Mouse (Mus musculus) B cell, adult 2 months (primary cell): ENCODE results near the gene Ggcx.
A peak's percentile ranks its signal among the peaks of the same experiment; 100 is the strongest.

Experiments used
- DNase-seq, 2 experiments: peaks; one replicate each; pipeline ENCODE4 v3.0.0; 2022

Gene Ggcx

DNA sequence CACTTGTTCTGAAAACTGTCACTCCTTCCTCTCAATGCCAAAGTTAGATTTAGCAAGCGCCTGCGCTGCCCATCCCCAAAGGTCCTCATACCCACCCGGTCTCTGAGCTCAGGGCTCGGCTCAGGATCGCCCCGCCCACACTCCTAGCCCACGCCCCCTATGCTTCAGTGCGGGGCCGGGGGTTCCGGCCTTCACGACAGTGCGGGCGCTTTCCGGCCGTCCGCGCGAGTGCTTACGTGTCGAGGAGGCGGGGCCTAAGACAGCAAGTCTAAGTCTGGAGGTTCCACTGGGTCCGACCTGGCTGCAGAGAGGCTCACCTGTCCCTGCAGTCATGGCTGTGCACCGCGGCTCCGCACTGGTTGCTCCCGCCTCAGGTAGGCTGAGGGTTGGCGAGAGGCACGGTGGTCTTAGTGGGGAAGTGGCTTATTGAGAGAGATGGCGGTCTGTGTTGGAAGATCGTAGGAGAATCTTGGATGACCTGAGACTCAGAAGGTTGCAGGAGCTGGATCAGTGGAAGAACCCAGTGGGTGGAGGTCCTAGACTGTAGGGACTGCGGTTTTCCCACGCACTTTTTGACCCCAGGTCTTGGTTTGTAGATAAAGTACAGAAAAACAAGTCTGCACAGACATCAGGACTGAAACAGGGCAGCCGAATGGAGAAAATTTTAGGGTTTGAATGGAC, at the start of gene Ggcx:
Gene Ggcx (plus strand): TSS at position 233 of the 681 bp plus-strand sequence.
- peak; percentile 96 for DNase-seq

DNA sequence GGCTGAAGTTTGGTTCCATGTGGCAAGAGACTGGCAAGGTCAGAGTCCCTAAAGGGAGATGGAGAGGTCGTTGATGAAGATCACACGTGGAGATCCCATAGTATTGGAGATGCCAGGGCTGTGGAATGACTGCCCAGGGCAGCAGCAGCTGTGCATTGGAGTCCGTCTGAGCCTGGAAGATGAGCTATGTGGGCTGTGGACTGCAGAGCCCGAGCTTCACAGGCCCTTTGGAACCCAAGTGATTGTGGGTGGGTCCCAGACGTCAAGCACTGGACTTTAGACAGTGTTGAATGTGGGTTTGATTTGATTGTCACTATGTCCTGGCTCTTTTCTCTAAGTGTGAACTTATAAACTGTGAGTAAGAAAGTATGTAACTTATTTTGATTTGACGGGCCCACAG, 49.1 kb upstream of the Ggcx start:
- no peak for DNase-seq

DNA sequence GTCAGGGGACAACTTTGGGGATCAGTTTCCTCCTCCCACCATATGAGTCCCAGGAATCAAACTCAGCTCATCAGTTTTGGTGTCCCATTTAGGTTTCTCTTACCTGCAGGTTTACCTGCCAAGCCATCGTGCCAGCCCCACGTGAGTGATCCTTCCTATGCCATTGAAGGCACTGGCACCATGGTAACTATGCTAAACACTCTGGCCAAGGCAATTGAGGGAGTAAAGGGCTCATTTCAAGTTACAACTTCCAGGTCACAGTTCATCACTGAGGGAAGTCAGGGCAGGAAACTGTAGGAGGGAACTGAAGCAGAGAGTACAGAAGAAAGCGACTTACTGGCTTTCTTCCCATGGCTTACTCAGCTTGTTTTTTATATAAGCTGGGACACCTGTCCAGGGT, 47.8 kb upstream of the Ggcx start:
- no peak for DNase-seq

- no peak for DNase-seq
These were observed 47.2 kb upstream of the Ggcx start, which contains the start of gene Rnf181 for GRCm38 (mm10) chr6:72366844-72367443. Gene Rnf181 (minus strand): TSS chr6:72366956.

- no peak for DNase-seq
These were observed 46.6 kb upstream of the Ggcx start for GRCm38 (mm10) chr6:72367460-72367974.

DNA sequence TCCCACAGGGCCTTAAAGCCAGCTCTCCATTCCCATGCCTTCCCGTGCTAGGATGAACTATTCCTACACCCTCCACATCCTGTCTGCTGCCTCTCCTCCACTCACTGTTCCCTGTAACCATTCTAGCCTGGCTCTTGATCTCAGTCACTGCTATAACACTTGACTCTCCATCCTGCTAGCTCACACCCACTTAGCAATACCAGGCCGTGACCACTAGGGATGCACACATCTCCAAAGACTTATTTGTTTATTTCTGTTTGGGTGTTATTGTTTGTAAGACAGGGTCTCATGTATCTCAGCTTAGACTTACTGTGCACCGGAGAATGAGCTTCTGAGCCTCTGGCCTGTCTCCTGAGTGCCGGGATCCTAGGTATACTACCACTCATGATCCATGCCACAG, 44.6 kb upstream of the Ggcx start:
- DNase-seq = no peak

GRCm38 (mm10) chr6:72370091-72370490, 44.0 kb upstream of the Ggcx start:
- no peak for DNase-seq

- DNase-seq = no peak
These were observed 43.0 kb upstream of the Ggcx start for GRCm38 (mm10) chr6:72371147-72371546.

DNA sequence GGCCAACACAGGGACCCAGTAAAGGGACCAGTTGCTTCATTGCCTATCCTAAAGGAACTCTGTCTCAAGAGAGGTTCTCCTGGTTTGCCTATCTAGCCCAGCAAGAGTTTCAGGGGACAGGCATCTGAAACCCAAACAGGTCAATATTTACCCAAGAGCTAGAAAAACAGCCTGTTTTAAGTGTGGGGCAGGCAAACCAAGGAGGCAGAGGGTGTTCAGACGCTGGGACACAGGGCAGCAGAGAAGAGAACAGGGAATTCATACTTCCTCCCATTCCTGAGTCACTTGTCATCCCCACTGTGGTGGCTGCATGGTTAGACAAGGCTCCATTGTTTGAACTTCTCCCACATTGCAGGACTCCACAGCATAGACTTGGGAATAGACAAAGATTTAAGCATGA, 42.5 kb upstream of the Ggcx start:
- DNase-seq = no peak

GRCm38 (mm10) chr6:72373184-72373583, 40.9 kb upstream of the Ggcx start:
- no peak for DNase-seq

DNA sequence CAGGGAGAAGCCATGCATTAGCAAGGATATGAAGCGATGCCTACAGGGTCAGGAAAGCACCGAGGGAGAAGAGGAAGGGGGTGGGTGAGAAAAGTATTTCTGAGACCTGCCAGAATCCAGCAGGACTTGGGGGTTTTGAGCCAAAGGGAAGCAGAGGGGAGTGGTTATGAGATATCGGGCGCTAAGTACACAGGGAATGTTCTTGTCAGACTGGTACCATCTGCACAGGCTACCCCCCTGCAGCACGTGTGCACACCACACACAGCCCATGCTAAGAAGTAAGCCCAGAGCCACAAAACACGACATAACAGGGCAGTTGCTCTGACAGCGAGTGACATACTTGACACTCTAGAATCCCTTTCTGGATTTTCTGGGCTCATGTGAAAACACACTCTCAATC, 39.9 kb upstream of the Ggcx start:
- DNase-seq = no peak

DNA sequence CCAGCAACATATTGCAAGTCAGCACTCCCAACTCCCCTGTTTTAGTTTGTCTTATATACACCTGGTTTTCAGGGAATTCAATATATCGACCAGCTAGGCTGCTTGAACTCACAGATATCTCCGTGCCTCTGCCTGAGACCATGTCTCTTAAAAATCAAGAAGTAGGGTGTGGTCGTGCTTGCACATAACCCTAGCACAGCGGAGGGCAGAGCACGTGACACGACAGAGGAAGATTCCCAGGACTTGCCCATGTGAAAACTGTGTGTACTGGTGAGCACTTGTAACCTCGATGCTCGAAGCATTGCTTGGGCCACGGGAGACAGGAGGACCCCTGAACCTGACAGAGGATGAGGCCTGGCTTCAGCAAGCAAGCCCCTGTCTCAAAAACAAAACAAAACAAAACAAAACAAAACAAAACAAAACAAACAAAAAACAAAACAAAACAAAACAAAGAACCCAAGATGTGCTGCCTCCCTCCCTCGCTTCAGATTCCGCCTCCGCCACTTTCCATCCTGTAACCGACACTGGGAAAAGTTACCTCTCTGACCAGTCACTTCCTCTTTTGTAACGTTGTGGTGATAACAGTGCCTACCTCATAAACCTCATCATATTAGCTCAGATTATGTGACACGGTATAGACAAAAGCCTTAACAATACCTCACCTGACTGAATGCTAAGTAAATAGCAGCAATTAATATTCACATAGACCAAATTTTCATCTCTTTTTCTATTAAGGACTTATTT, 39.1 kb upstream of the Ggcx start:
- DNase-seq = peak; percentile 40 to 46

DNA sequence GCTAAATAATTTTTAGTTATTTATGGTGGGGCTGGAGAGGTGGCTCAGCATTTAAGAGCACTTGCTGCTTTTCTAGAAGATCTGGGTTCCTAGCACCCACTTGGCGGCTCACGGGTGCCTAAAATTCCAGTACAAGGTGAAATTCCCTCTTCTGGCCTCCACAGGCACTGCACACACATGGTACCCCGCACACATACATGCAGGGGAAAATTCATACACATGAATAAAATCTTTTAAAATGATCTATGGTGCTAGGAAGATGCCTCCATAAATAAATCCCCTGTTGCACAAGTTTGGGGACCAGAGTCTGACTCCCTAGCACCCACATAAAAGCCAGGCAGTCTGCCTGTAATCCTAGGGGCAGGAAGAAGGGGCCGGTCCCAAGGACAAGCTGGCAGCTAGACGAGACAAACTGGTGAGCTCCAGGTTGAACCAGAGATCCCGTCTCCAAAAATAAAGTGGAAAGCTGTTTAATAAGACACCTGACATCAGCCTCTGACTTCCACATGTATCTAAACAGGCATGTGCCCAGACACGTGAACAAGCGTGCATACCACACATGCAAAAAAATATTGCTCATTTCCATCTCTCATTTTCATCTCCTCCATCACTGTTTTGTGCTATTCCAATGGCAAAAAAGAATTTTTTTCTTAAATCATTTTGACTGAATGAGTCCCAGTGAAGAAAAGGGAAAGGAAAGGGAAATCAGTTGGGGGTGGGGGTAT, 35.4 kb upstream of the Ggcx start:
- no peak for DNase-seq

DNA sequence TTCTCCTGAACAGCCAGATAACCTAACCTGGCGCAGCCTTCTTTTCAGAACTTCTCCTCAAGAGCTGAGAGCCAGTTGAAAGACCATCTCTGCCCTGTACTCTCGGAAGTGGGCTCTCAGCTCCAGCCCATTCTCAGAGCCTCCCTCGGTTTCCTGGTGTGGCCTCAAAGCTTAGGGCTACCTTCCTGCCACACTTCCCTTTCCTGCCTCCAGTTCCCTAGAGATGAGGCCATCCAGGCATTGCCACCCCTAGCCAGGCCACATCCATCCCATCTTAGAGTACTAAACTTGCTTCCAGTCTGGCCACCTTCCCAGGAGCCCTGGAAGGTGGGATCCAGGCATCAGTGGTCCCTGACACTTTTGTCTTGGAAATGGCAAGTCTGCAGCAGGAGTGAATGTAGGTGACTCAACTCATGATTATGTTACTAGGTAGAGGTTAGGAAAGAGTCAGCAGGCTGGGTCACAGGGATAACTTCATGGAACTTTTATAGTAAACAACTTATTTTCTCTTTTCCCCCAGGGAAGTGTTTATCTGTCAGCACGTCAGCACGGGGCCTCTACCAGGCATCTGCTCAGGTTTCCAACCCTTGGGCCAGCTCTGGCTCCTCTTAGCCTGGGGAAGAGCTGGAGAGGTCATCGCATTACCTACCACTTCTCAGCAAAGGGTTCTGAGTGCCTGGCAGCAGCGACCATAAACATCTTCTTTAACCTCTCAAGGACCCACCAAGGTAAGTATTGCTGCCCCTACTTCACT, 34.6 kb upstream of the Ggcx start:
- peak in 1 of 2 experiments; percentile 19 for DNase-seq

DNA sequence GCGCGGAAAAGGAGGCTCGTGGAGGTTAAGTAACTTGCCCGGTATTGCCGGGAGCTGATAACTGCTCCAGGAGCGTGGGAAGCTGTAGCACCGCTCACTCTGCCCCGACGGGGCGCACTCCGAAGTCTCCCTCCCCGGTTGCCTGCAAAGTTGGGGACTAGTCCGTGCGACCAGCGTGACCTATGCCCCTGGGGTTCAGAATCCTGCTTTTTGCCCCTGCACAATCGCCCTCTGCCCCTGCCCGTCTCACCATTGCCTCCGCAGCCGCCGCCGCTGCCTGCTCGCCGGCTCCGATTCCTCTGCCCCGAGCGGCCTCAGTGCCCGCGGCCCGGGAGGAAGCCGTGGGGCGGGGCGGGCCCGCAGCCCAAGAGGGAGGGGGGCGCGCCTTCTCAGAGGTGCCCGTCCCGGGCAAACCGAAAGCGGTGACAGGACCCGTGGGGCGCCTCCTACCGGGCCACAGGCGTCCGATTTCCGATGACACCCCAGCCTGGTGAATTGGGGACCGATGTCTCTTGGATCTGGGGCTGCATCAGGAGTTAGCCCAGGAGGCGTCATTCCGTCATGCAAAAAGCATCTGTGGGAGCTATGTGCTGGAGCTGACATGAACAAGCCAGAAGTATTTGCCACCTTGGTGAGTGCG, 33.9 kb upstream of the Ggcx start, which contains the start of gene Vamp5:
Gene Vamp5 (minus strand): TSS at position 338 of the 640 bp plus-strand sequence.
- DNase-seq = peak; percentile 92 to 93

GRCm38 (mm10) chr6:72382494-72382893, 31.6 kb upstream of the Ggcx start:
- no peak for DNase-seq

DNA sequence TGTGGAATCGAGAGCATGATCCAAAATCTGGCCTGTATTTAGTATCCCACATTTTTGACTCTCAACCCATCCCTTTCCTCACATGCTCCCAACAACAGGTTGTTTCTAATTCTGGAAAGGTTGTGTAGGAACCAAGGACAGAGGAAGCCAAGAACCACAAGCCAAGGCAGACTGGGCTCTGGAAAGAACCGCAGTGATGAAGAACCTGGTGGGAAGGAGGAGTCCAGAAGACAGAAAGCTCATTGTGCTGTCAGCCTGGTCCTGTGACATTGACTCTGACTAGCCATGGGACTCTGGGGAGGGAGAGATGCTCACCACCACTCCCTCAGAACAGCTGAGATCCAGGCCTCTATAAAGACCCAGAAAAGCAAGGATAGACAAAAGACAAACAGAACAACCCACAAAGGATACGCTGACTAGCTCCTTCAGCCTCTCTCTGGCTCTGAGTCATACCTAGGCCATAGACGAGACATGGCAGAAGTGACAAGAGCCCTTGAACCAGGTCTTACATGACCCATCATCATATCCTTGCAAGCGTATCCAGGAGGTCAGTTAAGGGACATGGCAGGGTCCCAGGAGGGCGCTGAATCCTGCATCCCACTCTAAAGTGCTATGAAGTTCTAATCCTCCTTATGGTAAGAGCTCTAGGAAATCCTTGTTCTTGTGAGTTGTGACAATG, 30.8 kb upstream of the Ggcx start:
- no peak for DNase-seq

GRCm38 (mm10) chr6:72383952-72384351, 30.2 kb upstream of the Ggcx start:
- DNase-seq = no peak

DNA sequence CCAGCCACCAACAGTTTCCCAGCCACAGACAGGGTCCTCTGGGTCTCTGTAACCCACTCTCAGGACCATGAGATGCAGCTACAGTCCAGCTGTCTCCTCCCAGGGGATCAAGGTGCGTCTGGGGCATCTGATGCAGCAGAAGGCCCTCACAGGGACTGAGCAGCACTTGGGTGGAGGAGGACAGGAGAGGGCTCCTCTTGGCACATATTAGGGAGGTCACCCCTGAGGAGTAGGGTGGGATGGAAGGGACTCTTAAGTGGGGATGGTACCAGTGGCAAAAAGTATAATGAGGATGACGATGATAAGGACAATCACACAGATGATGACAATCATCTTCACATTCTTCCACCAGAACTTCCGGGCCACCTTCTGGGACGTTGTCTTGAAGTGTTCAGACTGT, 28.9 kb upstream of the Ggcx start:
- DNase-seq = no peak

- no peak for DNase-seq
These were observed 27.5 kb upstream of the Ggcx start for GRCm38 (mm10) chr6:72386561-72386960.

- no peak for DNase-seq
These were observed 26.3 kb upstream of the Ggcx start for GRCm38 (mm10) chr6:72387816-72388215.
